Mouse (Mus musculus) olfactory bulb, adult 2 months (tissue): ENCODE data around the gene Lrrc29.

ENCODE experiments used
- CTCF ChIP-seq: fragments of 200-500 bp; IDR thresholded peaks from 2 replicates; pipeline ENCODE4 v1.5.1; 2012; ENCODE audit warnings: low read depth, mild to moderate bottlenecking, low read length, moderate library complexity; ENCODE audit not compliant: insufficient read depth
- POLR2A ChIP-seq: fragments of 200-500 bp; IDR thresholded peaks from 2 replicates; pipeline ENCODE4 v1.6.1; 2012; ENCODE audit warnings: mild to moderate bottlenecking, low read depth, low read length, moderate library complexity; ENCODE audit not compliant: insufficient read depth

GRCm38 (mm10) chr8:105303396-105303795, 22.7 kb downstream of the Lrrc29 start:
- no peak for TF ChIP-seq CTCF
- no peak for TF ChIP-seq POLR2A
